Mouse (Mus musculus): Measurements from ENCODE around the gene Igfbp7. TPM values are rescaled to one million over a fixed set of nuclear protein-coding genes. Genes with fewer than 3 reads are reported as not detected.

The Igfbp7 gene
- total and polyA plus RNA-seq, 3 experiments: 0.07 TPM; not detected in 2

- Histone ChIP-seq H3K4me3 (ENCODE audit: control insufficient read depth in 1 of 2, insufficient read depth in 1 of 2, low read depth in 2 of 2, low read length in 2 of 2) (peak overlapping the region; percentile 70 to 84), H3K36me3 (ENCODE audit: control insufficient read depth in 1 of 2, insufficient read depth in 2 of 2, low read length in 2 of 2) (peaks cover 21 to 26% of the 10 kb centered on the region in 2 experiments), H3K9ac (ENCODE audit: control insufficient read depth, low read depth, low read length, poor library complexity, severe bottlenecking) (peak overlapping the region; percentile 85), H3K27ac (ENCODE audit: control insufficient read depth, low read depth, low read length) (peak overlapping the region; percentile 11; the same call in 1 of the 2 replicates), H3K9me3 (replicated peaks; ENCODE audit: insufficient read depth, low read length) (no peaks in the 10 kb centered on the region), H3K4me1 (ENCODE audit: control insufficient read depth in 1 of 2, insufficient read depth in 2 of 2, low read length in 2 of 2) (peaks cover 5 to 8% of the 10 kb centered on the region in 2 experiments), H3K79me2 (ENCODE audit: control insufficient read depth, insufficient read depth, low read length, poor library complexity) (peaks cover 52% of the 10 kb centered on the region), H3K27me3 (ENCODE audit: control insufficient read depth in 1 of 2, insufficient read depth in 2 of 2, low read length in 2 of 2) (no peaks in the 10 kb centered on the region)
- TF ChIP-seq TCF12 (IDR thresholded peaks at IDR 0.05; ENCODE audit: low read depth, low read length) (peak; percentile 14; the same call in 1 of the 2 replicates), MXI1 (IDR thresholded peaks at IDR 0.05; ENCODE audit: low read depth, low read length) (peak; percentile 67; the same call in 1 of the 2 replicates), SIN3A (IDR thresholded peaks at IDR 0.05; ENCODE audit: low read length) (peak; percentile 81), GATA1 (IDR thresholded peaks at IDR 0.05; ENCODE audit: low read depth, low read length) (0 out of 2 replicates have a peak, but pooled peaks have one; percentile 35), ETS1 (IDR thresholded peaks at IDR 0.05; ENCODE audit: low read depth, low read length) (peak; percentile 31), NELFE (IDR thresholded peaks at IDR 0.05; ENCODE audit: low read depth, low read length) (no peak), RCOR1 (IDR thresholded peaks at IDR 0.05; ENCODE audit: low read depth, low read length) (peak; percentile 57; the same call in 1 of the 2 replicates), RAD21 (IDR thresholded peaks at IDR 0.05; ENCODE audit: low read depth, low read length) (no peak), EP300 (IDR thresholded peaks at IDR 0.05; ENCODE audit: low read depth in 1 of 2, low read length in 2 of 2) (peak; percentile 33 to 59; a peak in 3 of 4 replicates)
- DNase-seq (ENCODE audit: low read depth, low spot score): peak; percentile 67
Measured at GRCm38 (mm10) chr5:77307821-77308553, 99.9 kb downstream of the Igfbp7 start.

GRCm38 (mm10) chr5:77301296-77301903, 106.4 kb downstream of the Igfbp7 start:
- Histone ChIP-seq H3K36me3 (ENCODE audit: control insufficient read depth in 1 of 2, insufficient read depth in 2 of 2, low read length in 2 of 2) (peaks cover 5 to 48% of the 10 kb centered on the region in 2 experiments; a peak in 3 of 4 replicates), H3K9ac (ENCODE audit: control insufficient read depth, low read depth, low read length, poor library complexity, severe bottlenecking) (no peak overlapping the region), H3K79me2 (ENCODE audit: control insufficient read depth, insufficient read depth, low read length, poor library complexity) (peaks cover 7% of the 10 kb centered on the region; the same call in 1 of the 2 replicates), H3K27me3 (ENCODE audit: control insufficient read depth in 1 of 2, insufficient read depth in 2 of 2, low read length in 2 of 2) (no peaks in the 10 kb centered on the region), H3K27ac (ENCODE audit: control insufficient read depth, low read depth, low read length) (no peak overlapping the region), H3K9me3 (replicated peaks; ENCODE audit: insufficient read depth, low read length) (no peaks in the 10 kb centered on the region), H3K4me3 (ENCODE audit: control insufficient read depth in 1 of 2, insufficient read depth in 1 of 2, low read depth in 2 of 2, low read length in 2 of 2) (no peak overlapping the region), H3K4me1 (ENCODE audit: control insufficient read depth in 1 of 2, insufficient read depth in 2 of 2, low read length in 2 of 2) (no peaks in the 10 kb centered on the region)
- no peak for DNase-seq (ENCODE audit: low read depth, low spot score)
- TF ChIP-seq ELF1 (IDR thresholded peaks at IDR 0.05; ENCODE audit: low read depth, low read length): no peak
- TF ChIP-seq CTCF (IDR thresholded peaks at IDR 0.05 in 2 of 3, conservative IDR thresholded peaks at IDR 0.05 in 1 of 3; ENCODE audit: control insufficient read depth in 1 of 3, insufficient read depth in 1 of 3, low read depth in 2 of 3, low read length in 3 of 3, poor library complexity in 1 of 3, severe bottlenecking in 1 of 3): no peak
- no peak for TF ChIP-seq JUND (IDR thresholded peaks at IDR 0.05; ENCODE audit: low read depth, low read length)
- no peak for TF ChIP-seq NELFE (IDR thresholded peaks at IDR 0.05; ENCODE audit: low read depth, low read length)
- no peak for TF ChIP-seq MAZ (IDR thresholded peaks at IDR 0.05; ENCODE audit: low read depth, low read length)
- TF ChIP-seq ZNF384 (IDR thresholded peaks at IDR 0.05; ENCODE audit: low read depth, low read length): no peak
- no peak for TF ChIP-seq MAFK (IDR thresholded peaks at IDR 0.05; ENCODE audit: borderline replicate concordance, low read depth, low read length)
- no peak for TF ChIP-seq MYB (IDR thresholded peaks at IDR 0.05; ENCODE audit: low read depth, low read length)
- TF ChIP-seq SMC3 (IDR thresholded peaks at IDR 0.05; ENCODE audit: low read depth, low read length): no peak
- no peak for TF ChIP-seq GATA1 (IDR thresholded peaks at IDR 0.05; ENCODE audit: low read depth, low read length)
- no peak for TF ChIP-seq CHD1 (IDR thresholded peaks at IDR 0.05; ENCODE audit: low read depth, low read length)
- TF ChIP-seq ZKSCAN1 (IDR thresholded peaks at IDR 0.05; ENCODE audit: low read depth, low read length): no peak
- TF ChIP-seq MXI1 (IDR thresholded peaks at IDR 0.05; ENCODE audit: low read depth, low read length): no peak
- no peak for TF ChIP-seq E2F4 (IDR thresholded peaks at IDR 0.05; ENCODE audit: borderline replicate concordance, low read depth, low read length)
- no peak for TF ChIP-seq RAD21 (IDR thresholded peaks at IDR 0.05; ENCODE audit: low read depth, low read length)

All from MEL (cell line).